Mouse (Mus musculus): ENCODE measurements around the gene Dtx3l. TPM values are rescaled to one million over a fixed set of nuclear protein-coding genes. Genes with fewer than 3 reads are reported as not detected.

Gene Dtx3l
- total RNA-seq, 4 experiments from 2014 or later = 3.2 to 4.3 (median 4.1) TPM

- no peak for DNase-seq (ENCODE audit: low spot score in 2 of 2)
These were observed 50.0 kb downstream of the Dtx3l start for GRCm38 (mm10) chr16:35888910-35889309.

GRCm38 (mm10) chr16:35888174-35888573 is 50.8 kb downstream of the Dtx3l start:
- no peak for DNase-seq (ENCODE audit: low spot score in 2 of 2)

Other genes with a start within 250 kb of the Dtx3l start
- gene Dirc2, start 169.8 kb downstream of the Dtx3l start, total RNA-seq (2022) = 10 to 100 TPM; 64.0 to 70.1 (median 66.4) TPM
- 1 to 10 TPM; 2.8 to 4.2 (median 3.7) TPM for gene Hspbap1, start 168.8 kb downstream of the Dtx3l start, total RNA-seq (2022)
- 1 to 10 TPM; 1.7 to 2.5 (median 2.3) TPM for gene Parp14, start 67.6 kb downstream of the Dtx3l start, total RNA-seq (2022)
- 1 to 10 TPM; 2.6 to 4.1 (median 3.3) TPM for gene Parp9, start 681 bp downstream of the Dtx3l start, total RNA-seq (2022)
- 100 to 1,000 TPM; 164 to 190 (median 172) TPM for gene Kpna1, start 39.6 kb upstream of the Dtx3l start, total RNA-seq (2022)
- gene Wdr5b, start 102.0 kb upstream of the Dtx3l start, total RNA-seq (2022) = 1 to 10 TPM; 2.3 to 3.0 (median 2.5) TPM
- gene Fam162a, start 132.4 kb upstream of the Dtx3l start, total RNA-seq (2022) = 100 to 1,000 TPM; 112 to 134 (median 121) TPM
- gene Ccdc58, start 132.5 kb upstream of the Dtx3l start, total RNA-seq (2022) = 10 to 100 TPM; 15.3 to 33.5 (median 22.2) TPM
- not detected for gene Csta1, start 192.1 kb upstream of the Dtx3l start, total RNA-seq (2022)
- gene Stfa2l1, start 217.7 kb upstream of the Dtx3l start, total RNA-seq (2022) = not detected
- not detected for gene Gm5483, start 245.1 kb upstream of the Dtx3l start, total RNA-seq (2022)